Mouse (Mus musculus): Measurements from ENCODE around the gene Coq6. TPM values are rescaled to one million over a fixed set of nuclear protein-coding genes. Genes with fewer than 3 reads are reported as not detected.

The Coq6 gene
- polyA plus RNA-seq, 1 experiment from 2014 or later = 40.5 TPM

- Histone ChIP-seq H3K27ac (no peak overlapping the region), H3K4me3 (replicated peaks) (no peak overlapping the region), H3K27me3 (no peaks in the 10 kb centered on the region), H3K9me3 (no peaks in the 10 kb centered on the region), H3K9ac (no peak overlapping the region), H3K36me3 (replicated peaks) (no peaks in the 10 kb centered on the region), H3K4me1 (no peaks in the 10 kb centered on the region), H3K4me2 (no peak overlapping the region)
- 90% methylated on average over 9 of the region's 9 CpGs for WGBS
- ATAC-seq (ENCODE audit: low FRiP score) = no peak
Measured at GRCm38 (mm10) chr12:84399663-84400062, 38.2 kb downstream of the Coq6 start.

- Histone ChIP-seq H3K4me1 (no peaks in the 10 kb centered on the region), H3K9me3 (no peaks in the 10 kb centered on the region), H3K9ac (no peak overlapping the region), H3K36me3 (replicated peaks) (no peaks in the 10 kb centered on the region), H3K27me3 (no peaks in the 10 kb centered on the region), H3K27ac (no peak overlapping the region), H3K4me2 (no peak overlapping the region), H3K4me3 (replicated peaks) (no peak overlapping the region)
- no peak for ATAC-seq (ENCODE audit: low FRiP score)
- 82% methylated on average over 3 of the region's 3 CpGs for WGBS
Measured at GRCm38 (mm10) chr12:84400068-84400467, 38.6 kb downstream of the Coq6 start.

GRCm38 (mm10) chr12:84400653-84401052 lies 39.2 kb downstream of the Coq6 start:
- H3K27ac ChIP-seq = no peak overlapping the region
- 82% methylated on average over 3 of the region's 3 CpGs for WGBS
- no peaks in the 10 kb centered on the region for H3K36me3 ChIP-seq (replicated peaks)
- no peak overlapping the region for H3K4me3 ChIP-seq (replicated peaks)
- H3K4me2 ChIP-seq = no peak overlapping the region
- no peak for ATAC-seq (ENCODE audit: low FRiP score)
- no peaks in the 10 kb centered on the region for H3K4me1 ChIP-seq
- H3K9ac ChIP-seq = no peak overlapping the region
- H3K27me3 ChIP-seq = no peaks in the 10 kb centered on the region
- no peaks in the 10 kb centered on the region for H3K9me3 ChIP-seq

- Histone ChIP-seq H3K4me1 (peaks cover 4% of the 10 kb centered on the region), H3K36me3 (replicated peaks) (no peaks in the 10 kb centered on the region), H3K27ac (no peak overlapping the region), H3K9ac (no peak overlapping the region), H3K4me3 (replicated peaks) (no peak overlapping the region), H3K4me2 (no peak overlapping the region), H3K27me3 (no peaks in the 10 kb centered on the region), H3K9me3 (no peaks in the 10 kb centered on the region)
- no peak for ATAC-seq (ENCODE audit: low FRiP score)
- WGBS = 82% methylated on average over 9 of the region's 9 CpGs
Measured at GRCm38 (mm10) chr12:84402923-84403322, 41.5 kb downstream of the Coq6 start.

GRCm38 (mm10) chr12:84404541-84404940 lies 43.1 kb downstream of the Coq6 start:
- Histone ChIP-seq H3K27ac (no peak overlapping the region), H3K9ac (no peak overlapping the region), H3K4me2 (no peak overlapping the region), H3K27me3 (no peaks in the 10 kb centered on the region), H3K9me3 (no peaks in the 10 kb centered on the region), H3K36me3 (replicated peaks) (no peaks in the 10 kb centered on the region), H3K4me1 (peaks cover 10% of the 10 kb centered on the region), H3K4me3 (replicated peaks) (no peak overlapping the region)
- ATAC-seq (ENCODE audit: low FRiP score) = no peak
- 63% methylated on average over 6 of the region's 6 CpGs for WGBS

GRCm38 (mm10) chr12:84407259-84407658 lies 45.8 kb downstream of the Coq6 start:
- no peak overlapping the region for H3K4me3 ChIP-seq (replicated peaks)
- H3K4me1 ChIP-seq = peaks cover 11% of the 10 kb centered on the region
- no peak overlapping the region for H3K4me2 ChIP-seq
- H3K27me3 ChIP-seq = no peaks in the 10 kb centered on the region
- WGBS = 66% methylated on average over 4 of the region's 4 CpGs
- ATAC-seq (ENCODE audit: low FRiP score) = no peak
- H3K36me3 ChIP-seq (replicated peaks) = no peaks in the 10 kb centered on the region
- no peaks in the 10 kb centered on the region for H3K9me3 ChIP-seq
- H3K27ac ChIP-seq = no peak overlapping the region
- no peak overlapping the region for H3K9ac ChIP-seq

GRCm38 (mm10) chr12:84407874-84408818 lies 46.7 kb downstream of the Coq6 start:
- Histone ChIP-seq H3K27ac (peak overlapping the region; percentile 80), H3K27me3 (no peaks in the 10 kb centered on the region), H3K4me1 (peaks cover 11% of the 10 kb centered on the region), H3K4me2 (peak overlapping the region; percentile 95), H3K9ac (peak overlapping the region; percentile 70), H3K36me3 (replicated peaks) (no peaks in the 10 kb centered on the region), H3K4me3 (replicated peaks) (peak overlapping the region; percentile 60), H3K9me3 (no peaks in the 10 kb centered on the region)
- peak; percentile 73 for ATAC-seq (ENCODE audit: low FRiP score)
- WGBS = 1% methylated on average over 45 of the region's 52 CpGs

GRCm38 (mm10) chr12:84408819-84409507 lies 47.5 kb downstream of the Coq6 start, which contains the start of the genes Entpd5 and Bbof1:
Entpd5 (minus strand) TSS chr12:84409029.
Bbof1 (plus strand) TSS chr12:84409071.
- peak; percentile 94 for ATAC-seq (ENCODE audit: low FRiP score)
- under 1% methylated on average over 58 of the region's 63 CpGs for WGBS
- H3K36me3 ChIP-seq (replicated peaks) = no peaks in the 10 kb centered on the region
- H3K9ac ChIP-seq = peak within 1 kb of the TSS; percentile 70
- H3K27me3 ChIP-seq = no peaks in the 10 kb centered on the region
- peak within 1 kb of the TSS; percentile 60 for H3K4me3 ChIP-seq (replicated peaks)
- no peaks in the 10 kb centered on the region for H3K9me3 ChIP-seq
- H3K27ac ChIP-seq = peak within 1 kb of the TSS; percentile 80
- H3K4me1 ChIP-seq = peaks cover 11% of the 10 kb centered on the region
- H3K4me2 ChIP-seq = peak within 1 kb of the TSS; percentile 95

GRCm38 (mm10) chr12:84416834-84417604 lies 55.6 kb downstream of the Coq6 start, which contains the start of gene Rnf113a2:
Rnf113a2 (plus strand) TSS chr12:84417196.
- H3K9ac ChIP-seq = peak within 1 kb of the TSS; percentile 68
- H3K27ac ChIP-seq = peak within 1 kb of the TSS; percentile 63
- 3% methylated on average over 50 of the region's 50 CpGs for WGBS
- H3K9me3 ChIP-seq = no peaks in the 10 kb centered on the region
- peaks cover 8% of the 10 kb centered on the region; the same call in 1 of the 2 replicates for H3K4me1 ChIP-seq
- peak; percentile 90 for ATAC-seq (ENCODE audit: low FRiP score)
- no peaks in the 10 kb centered on the region for H3K27me3 ChIP-seq
- no peaks in the 10 kb centered on the region; the same call in 1 of the 2 replicates for H3K36me3 ChIP-seq (replicated peaks)
- peak within 1 kb of the TSS; percentile 72 for H3K4me2 ChIP-seq
- H3K4me3 ChIP-seq (replicated peaks) = peak within 1 kb of the TSS; percentile 53

GRCm38 (mm10) chr12:84417605-84417922 lies 56.1 kb downstream of the Coq6 start:
- Histone ChIP-seq H3K4me1 (peaks cover 8% of the 10 kb centered on the region; the same call in 1 of the 2 replicates), H3K4me2 (peak overlapping the region; percentile 72), H3K9me3 (no peaks in the 10 kb centered on the region), H3K27me3 (no peaks in the 10 kb centered on the region), H3K4me3 (replicated peaks) (peak overlapping the region; percentile 53), H3K36me3 (replicated peaks) (no peaks in the 10 kb centered on the region; the same call in 1 of the 2 replicates), H3K27ac (peak overlapping the region; percentile 63), H3K9ac (peak overlapping the region; percentile 68)
- WGBS = 42% methylated on average over 18 of the region's 18 CpGs
- ATAC-seq (ENCODE audit: low FRiP score) = no peak
